Mouse (Mus musculus): ENCODE results near the gene Vmn1r176. TPM values are rescaled to one million over a fixed set of nuclear protein-coding genes. Genes with fewer than 3 reads are reported as not detected.
"Not testable (repeated sequence)": the region's sequence is repeated elsewhere in the genome, so short reads cannot be mapped to it uniquely, and the experiment has no call there.

Vmn1r176 gene
- not detected in 2 replicates for polyA plus RNA-seq (2015; fragmentation: Nextera tagmentation; extraction: Ambion mirVana)

- not testable (repeated sequence) for H3K4me3 ChIP-seq; H3K27me3 ChIP-seq (replicated peaks); H3K4me2 ChIP-seq; H3K4me1 ChIP-seq; H3K9ac ChIP-seq; H3K36me3 ChIP-seq (replicated peaks); H3K9me3 ChIP-seq; H3K27ac ChIP-seq; ATAC-seq (replicated peaks)
- no CpG with 5 or more reads among the region's 1 CpGs for WGBS
Observed at GRCm38 (mm10) chr7:23837272-23837671, at the start of gene Vmn1r176. TSS of gene Vmn1r176 (minus strand) at chr7:23837372.

GRCm38 (mm10) chr7:23876918-23877317 is 39.7 kb upstream of the Vmn1r176 start:
- not testable (repeated sequence) for H3K4me1 ChIP-seq; H3K9ac ChIP-seq; H3K4me2 ChIP-seq; H3K4me3 ChIP-seq; H3K27me3 ChIP-seq (replicated peaks); ATAC-seq (replicated peaks); H3K9me3 ChIP-seq; H3K27ac ChIP-seq; H3K36me3 ChIP-seq (replicated peaks)
- WGBS: 72% methylated on average over 4 of the region's 4 CpGs

- not testable (repeated sequence) for H3K4me2 ChIP-seq; H3K27ac ChIP-seq; H3K9ac ChIP-seq; H3K4me3 ChIP-seq; H3K27me3 ChIP-seq (replicated peaks); ATAC-seq (replicated peaks); H3K36me3 ChIP-seq (replicated peaks); H3K4me1 ChIP-seq; H3K9me3 ChIP-seq
- 11% methylated on average over 1 of the region's 1 CpGs for WGBS
Observed at GRCm38 (mm10) chr7:23866349-23866748, 29.2 kb upstream of the Vmn1r176 start, which contains the start of gene Vmn1r177. TSS of gene Vmn1r177 (minus strand) at chr7:23866449.

GRCm38 (mm10) chr7:23810543-23810942 is 26.6 kb downstream of the Vmn1r176 start, which contains the start of gene Vmn1r175:
TSS of gene Vmn1r175 (minus strand) at chr7:23810643.
- not testable (repeated sequence) for H3K4me3 ChIP-seq; ATAC-seq (replicated peaks); H3K4me2 ChIP-seq; H3K27ac ChIP-seq; H3K9me3 ChIP-seq; H3K36me3 ChIP-seq (replicated peaks); H3K4me1 ChIP-seq; H3K27me3 ChIP-seq (replicated peaks); H3K9ac ChIP-seq

- no peak for ATAC-seq (replicated peaks)
- Histone ChIP-seq H3K27ac (no peak overlapping the region), H3K4me2 (no peak overlapping the region), H3K4me3 (no peak overlapping the region), H3K9ac (no peak overlapping the region), H3K27me3 (replicated peaks) (no peaks in the 10 kb centered on the region), H3K9me3 (peaks cover 39% of the 10 kb centered on the region), H3K4me1 (no peaks in the 10 kb centered on the region), H3K36me3 (replicated peaks) (no peaks in the 10 kb centered on the region)
- WGBS: 84% methylated on average over 6 of the region's 6 CpGs
Observed at GRCm38 (mm10) chr7:23784526-23784925, 52.6 kb downstream of the Vmn1r176 start.

Other genes starting within 250 kb of the Vmn1r176 start
- not detected in 2 replicates for gene Vmn1r170, start 231.2 kb downstream of the Vmn1r176 start, polyA plus RNA-seq (2015; fragmentation: Nextera tagmentation; extraction: Ambion mirVana)
- not detected in 2 replicates for gene Vmn1r171, start 206.7 kb downstream of the Vmn1r176 start, polyA plus RNA-seq (2015; fragmentation: Nextera tagmentation; extraction: Ambion mirVana)
- gene Vmn1r172, start 179.1 kb downstream of the Vmn1r176 start, polyA plus RNA-seq (2015; fragmentation: Nextera tagmentation; extraction: Ambion mirVana): not detected in 2 replicates
- not detected in 2 replicates for gene Vmn1r173, start 136.7 kb downstream of the Vmn1r176 start, polyA plus RNA-seq (2015; fragmentation: Nextera tagmentation; extraction: Ambion mirVana)
- not detected in 2 replicates for gene Vmn1r174, start 85.1 kb downstream of the Vmn1r176 start, polyA plus RNA-seq (2015; fragmentation: Nextera tagmentation; extraction: Ambion mirVana)
- not detected in 2 replicates for gene Vmn1r175, start 26.7 kb downstream of the Vmn1r176 start, polyA plus RNA-seq (2015; fragmentation: Nextera tagmentation; extraction: Ambion mirVana)
- not detected in 2 replicates for gene Vmn1r177, start 29.1 kb upstream of the Vmn1r176 start, polyA plus RNA-seq (2015; fragmentation: Nextera tagmentation; extraction: Ambion mirVana)
- not detected in 2 replicates for gene Vmn1r178, start 54.6 kb upstream of the Vmn1r176 start, polyA plus RNA-seq (2015; fragmentation: Nextera tagmentation; extraction: Ambion mirVana)
- gene Vmn1r179, start 89.6 kb upstream of the Vmn1r176 start, polyA plus RNA-seq (2015; fragmentation: Nextera tagmentation; extraction: Ambion mirVana): not detected in 2 replicates
- not detected in 2 replicates for gene Vmn1r180, start 113.3 kb upstream of the Vmn1r176 start, polyA plus RNA-seq (2015; fragmentation: Nextera tagmentation; extraction: Ambion mirVana)
- not detected in 2 replicates for gene Vmn1r181, start 137.2 kb upstream of the Vmn1r176 start, polyA plus RNA-seq (2015; fragmentation: Nextera tagmentation; extraction: Ambion mirVana)
- not detected in 2 replicates for gene V1rd19, start 164.3 kb upstream of the Vmn1r176 start, polyA plus RNA-seq (2015; fragmentation: Nextera tagmentation; extraction: Ambion mirVana)
- 0.01 TPM in 1 of 2 replicates, not detected in the other for gene Vmn1r183, start 215.9 kb upstream of the Vmn1r176 start, polyA plus RNA-seq (2015; fragmentation: Nextera tagmentation; extraction: Ambion mirVana)
- gene Zfp180, start 244.6 kb upstream of the Vmn1r176 start, polyA plus RNA-seq (2015; fragmentation: Nextera tagmentation; extraction: Ambion mirVana): 40.1 and 44.1 TPM in 2 replicates